Mouse (Mus musculus) thymus, adult 2 months (tissue): Measurements from ENCODE around the gene Pde1b. TPM values are rescaled to one million over a fixed set of nuclear protein-coding genes. Genes with fewer than 3 reads are reported as not detected.

Source experiments
- DNase-seq: peaks from one replicate; pipeline ENCODE4 v3.0.0; 2021
- H3K27ac ChIP-seq: fragments of 200-500 bp; 2 replicates; pipeline ENCODE4 v1.5.1; 2012; ENCODE audit warnings: low read length, control low read depth; ENCODE audit not compliant: control insufficient read depth, insufficient read depth
- H3K27me3 ChIP-seq: fragments of 200-500 bp; 2 replicates; pipeline ENCODE4 v1.6.1; 2012; ENCODE audit warnings: mild to moderate bottlenecking, low read length, moderate library complexity, mixed read lengths; ENCODE audit not compliant: control insufficient read depth, insufficient read depth
- H3K36me3 ChIP-seq: fragments of 200-500 bp; 2 replicates; pipeline ENCODE4 v1.6.1; 2012; ENCODE audit warnings: mild to moderate bottlenecking, low read length, moderate library complexity; ENCODE audit not compliant: control insufficient read depth, insufficient read depth
- H3K4me1 ChIP-seq: fragments of 200-500 bp; replicated peaks from 2 replicates; pipeline ENCODE4 v1.6.1; 2012; ENCODE audit warnings: low read length; ENCODE audit not compliant: control insufficient read depth, insufficient read depth
- H3K4me3 ChIP-seq: fragments of 200-500 bp; 2 replicates; pipeline ENCODE4 v1.5.1; 2012; ENCODE audit warnings: mild to moderate bottlenecking, low read length, control low read depth, moderate library complexity; ENCODE audit not compliant: control insufficient read depth, insufficient read depth
- CTCF ChIP-seq: fragments of 200-500 bp; IDR thresholded peaks from 2 replicates; pipeline ENCODE4 v1.5.1; 2012; ENCODE audit warnings: mild to moderate bottlenecking, control low read depth, low read length, moderate library complexity, borderline replicate concordance; ENCODE audit not compliant: control insufficient read depth, poor library complexity, insufficient read depth; ENCODE audit errors: extremely low read depth
- POLR2A ChIP-seq: fragments of 200-500 bp; IDR thresholded peaks from 2 replicates; pipeline ENCODE4 v1.6.1; 2012; ENCODE audit warnings: mild to moderate bottlenecking, low read length, control low read depth, moderate library complexity; ENCODE audit not compliant: control insufficient read depth, poor library complexity, insufficient read depth; ENCODE audit errors: extremely low read depth
- WGBS: fragments of 180-500 bp; shearing (Covaris S2); methylation state at CpG from one replicate; pipeline ENCODE4 v1.1.7; 2018; 5-methylcytosine and 5-hydroxymethylcytosine counted together
- polyA plus RNA-seq: library from polyadenylated mRNA; depleted of rRNA; stranded (reverse); fragments of >200 nt; gene quantifications from 2 replicates; pipeline ENCODE4 v1.2.3, GENCODE M21; 2012

Gene Pde1b
- polyA plus RNA-seq, 1 experiment: 33.4 TPM

DNA sequence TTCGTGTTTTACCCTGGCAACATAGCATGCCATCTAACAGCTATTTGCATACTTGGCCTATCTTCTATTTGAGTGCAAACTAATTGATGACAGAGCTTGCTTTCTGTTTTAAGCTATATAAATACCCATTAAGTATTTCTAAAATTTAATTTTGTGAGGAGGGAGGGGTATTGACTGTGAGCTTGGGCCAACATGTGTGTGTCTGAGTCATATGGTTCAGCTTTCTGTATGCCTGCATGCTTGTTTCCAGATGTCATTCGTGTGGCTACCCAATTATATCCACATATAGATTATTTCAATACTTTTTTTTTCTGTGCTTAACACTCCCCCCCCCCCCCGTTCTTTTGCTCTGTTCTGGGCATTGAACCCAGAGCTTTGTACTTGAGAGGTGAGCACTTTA, 30.6 kb upstream of the Pde1b start:
- TF ChIP-seq POLR2A (no peak), CTCF (no peak)
- Histone ChIP-seq H3K4me3 (no peak overlapping the region), H3K36me3 (peaks cover 90% of the 10 kb centered on the region), H3K27ac (no peak overlapping the region), H3K27me3 (no peaks in the 10 kb centered on the region), H3K4me1 (no peaks in the 10 kb centered on the region)
- DNase-seq: no peak
- WGBS: 85% methylated on average over 3 of the region's 3 CpGs

DNA sequence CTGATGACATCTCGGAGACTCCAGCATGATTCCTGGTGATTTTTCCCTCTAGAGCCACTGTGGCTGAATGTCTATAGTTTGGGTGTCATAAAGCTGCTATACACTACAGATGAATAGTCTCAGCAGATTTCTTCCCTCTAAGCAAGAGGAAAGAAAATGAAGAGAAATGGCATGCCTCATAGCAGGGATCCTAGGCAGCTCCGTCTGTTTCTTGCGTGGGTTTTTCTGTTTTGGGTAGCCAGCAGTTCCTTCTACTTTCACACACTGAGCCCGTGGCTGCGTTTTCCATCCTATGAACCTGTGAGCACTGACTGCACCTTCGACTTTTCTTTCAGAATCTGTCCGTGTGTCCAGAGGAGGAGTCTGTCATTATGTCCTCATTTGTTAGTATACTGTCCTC, 29.7 kb upstream of the Pde1b start:
- Histone ChIP-seq H3K27me3 (no peaks in the 10 kb centered on the region), H3K4me3 (no peak overlapping the region), H3K4me1 (no peaks in the 10 kb centered on the region), H3K36me3 (peaks cover 89% of the 10 kb centered on the region), H3K27ac (no peak overlapping the region)
- WGBS: 99% methylated on average over 7 of the region's 7 CpGs
- no peak for DNase-seq
- TF ChIP-seq CTCF (no peak), POLR2A (no peak)

DNA sequence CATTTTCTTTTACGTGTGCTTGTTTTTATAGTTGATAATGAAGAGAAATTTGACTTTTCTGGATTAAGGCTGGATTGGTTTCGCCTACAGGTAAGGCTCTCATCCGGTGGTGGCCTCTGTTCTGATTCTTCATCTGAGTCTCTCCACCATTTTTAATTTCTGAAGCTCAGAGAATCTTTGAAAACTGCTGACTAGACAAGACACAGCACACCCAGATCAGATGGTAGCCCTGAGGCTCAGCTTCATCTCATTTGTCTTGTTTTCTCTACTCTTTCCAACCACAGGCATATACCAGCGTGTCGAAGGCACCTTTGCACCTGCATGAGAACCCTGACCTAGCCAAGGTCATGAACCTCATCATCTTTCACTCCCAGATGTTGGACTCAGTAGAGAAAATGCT, 29.1 kb upstream of the Pde1b start:
- 93% methylated on average over 5 of the region's 5 CpGs for WGBS
- no peaks in the 10 kb centered on the region for H3K4me1 ChIP-seq
- H3K27me3 ChIP-seq: no peaks in the 10 kb centered on the region

GRCm38 (mm10) chr15:103479080-103479606, 23.7 kb upstream of the Pde1b start:
- Histone ChIP-seq H3K4me1 (no peaks in the 10 kb centered on the region), H3K27me3 (no peaks in the 10 kb centered on the region), H3K4me3 (no peak overlapping the region), H3K36me3 (peaks cover 95% of the 10 kb centered on the region), H3K27ac (no peak overlapping the region)
- 98% methylated on average over 1 of the region's 1 CpGs for WGBS
- TF ChIP-seq POLR2A: no peak
- TF ChIP-seq CTCF: no peak
- DNase-seq: no peak

More for the DNA sequence above, 29.1 kb upstream of the Pde1b start:
- Histone ChIP-seq H3K36me3 (peaks cover 89% of the 10 kb centered on the region), H3K4me3 (no peak overlapping the region), H3K27ac (no peak overlapping the region)
- TF ChIP-seq POLR2A (no peak), CTCF (no peak)
- no peak for DNase-seq

DNA sequence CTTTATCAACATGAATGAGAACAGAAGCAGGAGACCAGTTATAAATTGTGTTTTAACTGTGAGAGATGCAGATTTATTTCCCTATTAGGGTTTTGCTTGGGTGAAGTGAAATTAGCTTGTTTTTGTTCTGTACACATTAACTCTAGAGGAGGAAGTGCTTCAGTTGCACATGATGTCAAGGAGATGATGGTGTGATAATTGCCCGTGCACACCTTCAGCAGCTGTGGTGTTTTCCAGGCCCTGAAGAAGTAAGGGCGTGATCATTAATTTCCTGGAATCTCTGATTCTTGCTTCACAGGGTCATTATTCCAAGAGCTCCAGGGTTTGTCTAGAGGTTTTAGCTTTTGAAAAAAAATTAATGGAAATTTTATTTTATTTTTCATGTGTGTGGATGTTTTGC, 22.7 kb upstream of the Pde1b start:
- no peak overlapping the region for H3K27ac ChIP-seq
- H3K36me3 ChIP-seq: peaks cover 95% of the 10 kb centered on the region
- no peaks in the 10 kb centered on the region for H3K27me3 ChIP-seq
- TF ChIP-seq POLR2A: no peak
- TF ChIP-seq CTCF: no peak
- H3K4me1 ChIP-seq: no peaks in the 10 kb centered on the region
- no peak overlapping the region for H3K4me3 ChIP-seq
- WGBS: 90% methylated on average over 2 of the region's 2 CpGs
- DNase-seq: no peak

DNA sequence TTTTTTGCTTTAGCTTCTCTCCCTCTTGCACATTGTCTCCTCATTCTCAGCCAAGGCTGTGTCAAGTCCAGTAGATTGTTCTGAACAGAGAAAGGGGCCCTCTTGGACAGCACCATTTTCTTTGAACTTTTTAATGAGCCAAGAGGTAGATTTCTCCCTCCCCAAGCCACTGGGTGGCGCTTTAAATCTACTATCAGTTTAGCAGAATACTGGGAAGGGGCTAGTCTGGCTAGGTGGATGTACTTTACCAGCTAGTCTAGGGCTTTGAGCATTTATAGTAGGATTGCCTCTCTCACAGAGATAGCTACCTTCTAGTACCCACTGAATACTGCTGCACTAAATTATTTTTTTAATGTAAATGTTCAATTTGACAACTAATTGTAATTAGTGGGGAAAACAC, 20.3 kb upstream of the Pde1b start:
- H3K36me3 ChIP-seq: peaks cover 93% of the 10 kb centered on the region
- no peaks in the 10 kb centered on the region for H3K27me3 ChIP-seq
- WGBS: 81% methylated on average over 1 of the region's 1 CpGs
- no peak for DNase-seq
- H3K27ac ChIP-seq: no peak overlapping the region
- TF ChIP-seq POLR2A (no peak), CTCF (no peak)
- H3K4me1 ChIP-seq: no peaks in the 10 kb centered on the region
- H3K4me3 ChIP-seq: no peak overlapping the region

DNA sequence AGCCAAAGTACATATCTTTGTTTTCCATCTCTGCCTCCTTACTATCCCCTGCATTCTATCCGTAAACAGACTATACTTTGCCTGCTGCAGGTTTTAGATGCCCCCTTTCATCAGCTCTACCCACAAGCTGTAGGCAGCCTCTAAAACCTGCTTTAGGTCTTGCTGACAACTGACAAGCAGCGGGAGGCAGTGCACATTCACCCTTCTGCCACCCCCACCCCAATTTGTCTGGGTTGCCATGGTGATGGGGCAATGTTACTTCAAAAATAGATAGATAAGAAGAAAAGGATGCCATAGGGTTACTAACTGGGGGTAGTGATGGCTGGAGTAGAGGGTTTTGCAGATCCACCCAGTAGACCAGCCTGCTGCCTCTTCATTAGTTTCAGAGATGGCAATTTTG, 18.3 kb upstream of the Pde1b start:
- Histone ChIP-seq H3K27me3 (no peaks in the 10 kb centered on the region), H3K4me3 (no peak overlapping the region), H3K27ac (no peak overlapping the region), H3K4me1 (no peaks in the 10 kb centered on the region), H3K36me3 (peaks cover 89% of the 10 kb centered on the region)
- DNase-seq: no peak
- WGBS: 97% methylated on average over 2 of the region's 2 CpGs
- TF ChIP-seq CTCF: no peak
- TF ChIP-seq POLR2A: no peak
